Mouse (Mus musculus): ENCODE measurements around the gene Gkn3. TPM values are rescaled to one million over a fixed set of nuclear protein-coding genes. Genes with fewer than 3 reads are reported as not detected.

Gene Gkn3
- polyA plus RNA-seq, 1 experiment, result not detected

DNA sequence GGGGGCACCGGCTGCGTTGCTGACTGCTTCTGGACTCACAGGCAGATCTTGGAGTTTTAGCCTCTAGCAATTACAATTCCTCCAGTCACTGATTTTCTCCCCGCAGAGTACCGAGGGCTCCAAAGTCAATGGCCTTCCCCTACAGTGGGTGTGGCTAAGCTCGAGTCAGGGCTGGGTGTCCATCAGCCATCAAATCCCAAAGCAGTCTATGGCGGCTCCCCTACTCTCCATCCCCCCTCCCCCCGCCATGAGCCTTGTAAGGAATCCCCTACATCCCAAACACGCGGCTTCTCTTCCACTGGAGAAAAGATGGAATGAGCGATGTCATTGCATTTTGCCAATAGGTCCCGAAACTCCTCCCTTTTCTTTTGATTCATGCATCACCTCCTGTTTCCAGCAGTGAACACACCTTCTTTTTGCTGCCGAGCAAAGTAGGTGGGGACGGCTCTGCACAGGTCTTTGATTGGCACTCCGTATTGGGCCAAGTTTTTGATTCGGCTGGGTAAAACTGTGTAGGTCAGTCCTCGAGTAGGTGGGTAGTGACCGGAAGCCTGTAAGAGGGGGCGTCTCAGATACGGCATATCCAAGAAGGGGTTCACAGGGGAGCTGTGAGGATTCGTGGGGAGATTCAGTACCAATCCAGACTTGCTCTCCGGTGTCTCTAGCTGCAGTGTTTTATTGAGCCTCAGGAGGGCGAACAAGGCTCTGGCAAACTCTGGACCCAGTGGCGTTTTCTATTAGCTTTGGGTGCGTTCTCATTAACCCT is 4.6 kb downstream of the Gkn3 start:
- TF ChIP-seq CTCF (IDR thresholded peaks at IDR 0.05; ENCODE audit: insufficient read depth, low read depth, low read length) (no peak), POLR2A (IDR thresholded peaks at IDR 0.05; ENCODE audit: insufficient read depth, low read depth, low read length) (no peak)
- Histone ChIP-seq H3K27ac (ENCODE audit: insufficient read depth, low read depth, low read length) (no peak overlapping the region), H3K4me3 (ENCODE audit: insufficient read depth, low read depth, low read length) (peak overlapping the region; percentile 16), H3K4me1 (ENCODE audit: control insufficient read depth, insufficient read depth, low read length) (peaks cover 8% of the 10 kb centered on the region)
- 8% methylated on average over 24 of the region's 24 CpGs for WGBS

DNA sequence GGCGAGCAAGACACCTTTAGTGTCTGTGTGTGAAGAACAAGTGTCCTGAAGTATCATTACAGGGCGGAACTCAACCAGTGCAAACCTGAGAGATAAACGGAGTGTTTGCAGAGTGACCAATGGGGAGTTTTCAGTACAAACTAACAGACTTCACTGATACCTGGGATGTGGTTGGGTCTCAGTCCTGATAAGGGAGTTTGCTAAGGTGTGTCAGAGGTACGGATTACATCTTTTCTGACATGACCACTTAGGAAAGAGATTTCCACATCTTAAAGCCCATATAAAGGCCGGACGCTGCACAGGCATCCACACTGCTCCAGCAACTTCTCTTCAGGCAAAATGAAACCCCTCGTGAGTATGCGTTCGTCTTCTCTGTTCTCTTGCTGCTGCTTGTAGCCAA is 15.7 kb downstream of the Gkn3 start, which contains the start of gene Gkn2:
Gene Gkn2 (plus strand): TSS at position 301 of the 400 bp plus-strand sequence.
- Histone ChIP-seq H3K4me1 (ENCODE audit: control insufficient read depth, insufficient read depth, low read length) (no peaks in the 10 kb centered on the region), H3K4me3 (ENCODE audit: insufficient read depth, low read depth, low read length) (no peak within 1 kb of the TSS), H3K27ac (ENCODE audit: insufficient read depth, low read depth, low read length) (no peak within 1 kb of the TSS)
- 93% methylated on average over 9 of the region's 9 CpGs for WGBS
- no peak for TF ChIP-seq POLR2A (IDR thresholded peaks at IDR 0.05; ENCODE audit: insufficient read depth, low read depth, low read length)
- TF ChIP-seq CTCF (IDR thresholded peaks at IDR 0.05; ENCODE audit: insufficient read depth, low read depth, low read length), result no peak

DNA sequence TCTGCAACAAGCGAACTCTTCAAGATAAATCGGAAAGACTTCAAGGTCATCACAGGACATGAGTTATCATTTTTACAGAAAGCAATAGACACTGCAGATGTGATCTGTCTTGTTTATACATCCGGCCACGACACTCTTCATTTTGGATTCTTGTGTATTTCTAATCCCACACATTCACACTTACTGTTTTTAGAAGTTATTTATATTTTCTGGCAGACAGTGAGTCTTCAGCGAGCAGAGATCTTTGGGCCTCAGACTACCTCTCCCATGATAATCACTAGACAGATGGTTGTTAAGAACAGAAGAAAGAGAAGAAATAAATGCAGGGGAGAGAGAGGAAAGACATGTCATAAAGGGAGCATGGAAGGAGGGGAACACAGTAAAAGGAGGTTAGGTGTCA is 19.5 kb downstream of the Gkn3 start:
- TF ChIP-seq POLR2A (IDR thresholded peaks at IDR 0.05; ENCODE audit: insufficient read depth, low read depth, low read length), result no peak
- no peak for TF ChIP-seq CTCF (IDR thresholded peaks at IDR 0.05; ENCODE audit: insufficient read depth, low read depth, low read length)
- no peak overlapping the region for H3K4me3 ChIP-seq (ENCODE audit: insufficient read depth, low read depth, low read length)
- H3K4me1 ChIP-seq (ENCODE audit: control insufficient read depth, insufficient read depth, low read length), result no peaks in the 10 kb centered on the region
- 90% methylated on average over 5 of the region's 5 CpGs for WGBS
- H3K27ac ChIP-seq (ENCODE audit: insufficient read depth, low read depth, low read length), result no peak overlapping the region

DNA sequence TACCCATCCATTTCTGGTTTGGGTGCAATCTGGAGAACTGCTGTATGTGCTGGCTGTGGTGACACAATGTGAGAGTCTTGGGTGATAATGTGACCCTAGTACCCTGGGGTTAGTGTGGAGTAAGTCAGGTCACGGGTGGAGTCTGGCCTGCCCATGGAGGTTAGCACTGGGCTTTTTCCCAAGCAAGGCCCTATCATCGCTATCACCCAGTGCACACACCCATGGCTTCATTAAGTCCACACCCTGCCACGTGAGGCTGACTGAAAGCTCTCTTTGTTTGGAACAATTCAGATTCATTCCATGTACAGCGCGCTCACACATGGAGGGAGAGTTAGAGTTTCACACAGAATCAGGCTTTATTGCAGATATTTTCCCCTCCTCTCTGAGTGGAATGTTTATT is 34.3 kb downstream of the Gkn3 start:
- WGBS, result 78% methylated on average over 5 of the region's 5 CpGs
- H3K27ac ChIP-seq (ENCODE audit: insufficient read depth, low read depth, low read length), result no peak overlapping the region
- TF ChIP-seq CTCF (IDR thresholded peaks at IDR 0.05; ENCODE audit: insufficient read depth, low read depth, low read length) (no peak), POLR2A (IDR thresholded peaks at IDR 0.05; ENCODE audit: insufficient read depth, low read depth, low read length) (no peak)

DNA sequence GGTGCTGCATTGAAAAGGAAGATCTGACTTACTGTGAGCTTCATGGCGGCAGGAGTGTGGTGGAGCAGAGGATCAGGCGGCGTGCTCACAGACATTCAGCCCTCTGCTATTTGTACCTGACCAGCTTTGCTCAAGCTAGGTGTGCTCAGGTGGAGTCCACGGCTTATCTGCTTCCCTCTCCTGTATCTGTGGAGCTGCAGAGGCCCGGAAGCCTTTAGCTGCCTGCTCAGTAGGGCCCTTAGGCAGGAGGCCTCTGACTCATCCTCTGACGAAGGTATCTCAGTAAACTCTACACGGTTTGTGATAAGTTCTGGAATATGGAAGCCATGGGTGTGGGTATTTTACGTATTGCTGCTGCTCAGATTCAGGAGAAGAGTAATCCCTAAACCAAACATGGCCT is 37.9 kb downstream of the Gkn3 start, which contains the start of gene Gkn1:
Gene Gkn1 (minus strand): TSS at position 114 of the 400 bp plus-strand sequence.
- Histone ChIP-seq H3K4me1 (ENCODE audit: control insufficient read depth, insufficient read depth, low read length) (no peaks in the 10 kb centered on the region), H3K4me3 (ENCODE audit: insufficient read depth, low read depth, low read length) (no peak within 1 kb of the TSS), H3K27ac (ENCODE audit: insufficient read depth, low read depth, low read length) (no peak within 1 kb of the TSS)
- 93% methylated on average over 8 of the region's 8 CpGs for WGBS
- TF ChIP-seq CTCF (IDR thresholded peaks at IDR 0.05; ENCODE audit: insufficient read depth, low read depth, low read length), result no peak
- TF ChIP-seq POLR2A (IDR thresholded peaks at IDR 0.05; ENCODE audit: insufficient read depth, low read depth, low read length), result no peak

More for the DNA sequence above, 34.3 kb downstream of the Gkn3 start:
- no peaks in the 10 kb centered on the region for H3K4me1 ChIP-seq (ENCODE audit: control insufficient read depth, insufficient read depth, low read length)
- H3K4me3 ChIP-seq (ENCODE audit: insufficient read depth, low read depth, low read length), result no peak overlapping the region

DNA sequence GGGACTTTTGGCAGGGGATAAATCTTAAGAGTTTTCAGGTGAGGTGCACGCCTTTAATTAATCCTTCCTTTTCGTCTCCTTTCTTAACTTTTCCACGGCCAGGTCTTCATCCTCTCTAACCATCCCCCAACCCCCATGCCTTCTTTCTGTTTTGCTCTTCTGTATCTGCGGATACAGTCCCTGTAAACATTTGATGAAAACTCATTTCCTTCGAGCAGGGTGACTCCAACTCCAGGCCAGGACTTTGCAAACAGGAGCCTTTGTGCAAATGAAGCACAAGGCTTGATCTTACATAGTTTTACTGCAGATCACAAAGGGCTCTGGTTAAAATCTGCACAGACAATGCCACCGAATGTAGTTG is 52.8 kb downstream of the Gkn3 start:
- TF ChIP-seq POLR2A (IDR thresholded peaks at IDR 0.05; ENCODE audit: insufficient read depth, low read depth, low read length) (no peak), CTCF (IDR thresholded peaks at IDR 0.05; ENCODE audit: insufficient read depth, low read depth, low read length) (no peak)
- Histone ChIP-seq H3K27ac (ENCODE audit: insufficient read depth, low read depth, low read length) (no peak overlapping the region), H3K4me1 (ENCODE audit: control insufficient read depth, insufficient read depth, low read length) (peaks cover 11% of the 10 kb centered on the region), H3K4me3 (ENCODE audit: insufficient read depth, low read depth, low read length) (no peak overlapping the region)
- WGBS, result 34% methylated on average over 6 of the region's 6 CpGs

DNA sequence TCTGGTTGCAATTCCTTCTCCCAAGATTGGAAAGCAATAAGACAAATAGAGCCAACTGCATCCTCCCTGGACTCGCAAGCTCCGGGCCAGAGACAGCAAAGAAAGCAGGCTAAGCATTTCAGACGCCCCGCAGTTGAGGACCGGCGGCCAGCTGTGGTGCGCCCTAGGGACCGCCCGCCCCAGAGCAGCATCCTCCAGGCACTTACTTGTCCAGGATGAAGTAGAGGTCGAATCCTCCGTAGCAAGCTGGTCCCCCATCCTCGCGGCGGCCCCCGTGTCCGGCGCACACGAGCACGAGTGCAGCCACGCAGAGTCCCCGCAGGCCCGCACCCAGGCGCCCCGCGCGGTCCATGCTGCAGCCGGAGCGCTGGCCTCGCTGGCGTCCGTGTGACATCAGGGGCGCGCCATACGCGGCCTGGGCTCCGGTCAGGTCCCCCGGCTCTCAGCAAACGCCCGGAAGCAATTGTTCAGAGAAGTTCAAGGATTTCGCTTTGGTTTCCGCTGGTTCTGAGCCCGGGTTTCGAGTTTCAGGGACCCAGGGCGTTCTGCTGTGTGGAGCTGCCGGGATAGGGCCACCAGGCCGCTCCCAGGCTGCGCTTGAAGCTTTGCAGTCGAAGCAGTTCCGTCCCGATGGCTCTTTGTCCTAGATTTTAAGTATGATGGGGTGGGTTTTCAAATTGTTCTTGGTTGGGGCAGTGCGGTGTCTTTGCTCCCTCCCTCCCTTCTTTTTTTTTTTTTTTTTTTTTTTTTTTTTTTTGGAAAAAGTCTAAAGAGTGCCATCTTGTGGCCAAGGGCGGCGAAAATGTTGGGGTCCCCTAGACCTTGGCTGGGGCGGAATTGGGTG is 53.4 kb downstream of the Gkn3 start, which contains the start of gene Antxr1:
Gene Antxr1 (minus strand): TSS at position 731 of the 844 bp plus-strand sequence.
- Histone ChIP-seq H3K27ac (ENCODE audit: insufficient read depth, low read depth, low read length) (no peak within 1 kb of the TSS), H3K4me3 (ENCODE audit: insufficient read depth, low read depth, low read length) (peak within 1 kb of the TSS; percentile 67), H3K4me1 (ENCODE audit: control insufficient read depth, insufficient read depth, low read length) (peaks cover 11% of the 10 kb centered on the region)
- TF ChIP-seq POLR2A (IDR thresholded peaks at IDR 0.05; ENCODE audit: insufficient read depth, low read depth, low read length), result no peak
- TF ChIP-seq CTCF (IDR thresholded peaks at IDR 0.05; ENCODE audit: insufficient read depth, low read depth, low read length), result no peak
- WGBS, result under 1% methylated on average over 54 of the region's 54 CpGs

DNA sequence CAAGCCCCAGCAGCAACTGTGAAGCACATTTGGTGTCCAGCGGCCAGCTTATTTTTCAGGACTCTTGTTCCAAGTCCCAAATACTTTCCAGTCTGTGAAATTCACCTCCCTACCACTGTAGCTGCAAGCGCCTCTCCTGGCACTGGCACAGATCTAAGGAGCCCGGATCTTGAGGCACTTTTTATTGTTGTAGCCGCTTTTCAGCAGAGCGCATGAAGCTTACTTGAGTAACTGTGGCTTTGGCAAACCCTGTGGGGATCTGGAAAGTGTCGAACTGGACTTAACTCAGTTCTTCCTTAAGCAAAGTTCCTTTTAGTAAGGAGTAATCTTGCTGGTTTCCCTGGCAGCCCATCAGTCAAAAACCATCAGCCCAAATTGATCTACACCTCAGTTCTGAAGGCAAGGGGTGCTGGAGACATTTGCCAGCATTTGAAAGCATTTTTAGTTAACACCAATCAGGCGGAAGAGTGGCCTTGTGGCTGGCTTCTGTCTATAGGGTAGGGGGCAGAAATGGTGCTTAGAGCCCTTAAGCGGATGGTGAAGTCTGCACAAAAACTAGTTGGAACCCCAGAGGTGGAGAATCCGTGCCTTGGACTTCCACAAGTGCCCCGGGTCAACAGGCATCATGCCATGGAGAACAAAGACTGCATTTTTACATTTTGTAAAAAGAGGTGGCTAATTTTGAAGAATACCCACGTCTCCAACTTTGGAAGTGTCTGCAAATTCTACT is 54.2 kb downstream of the Gkn3 start:
- H3K4me1 ChIP-seq (ENCODE audit: control insufficient read depth, insufficient read depth, low read length), result peaks cover 11% of the 10 kb centered on the region
- no peak for TF ChIP-seq POLR2A (IDR thresholded peaks at IDR 0.05; ENCODE audit: insufficient read depth, low read depth, low read length)
- TF ChIP-seq CTCF (IDR thresholded peaks at IDR 0.05; ENCODE audit: insufficient read depth, low read depth, low read length), result no peak
- H3K4me3 ChIP-seq (ENCODE audit: insufficient read depth, low read depth, low read length), result peak overlapping the region; percentile 67
- H3K27ac ChIP-seq (ENCODE audit: insufficient read depth, low read depth, low read length), result no peak overlapping the region
- WGBS, result 16% methylated on average over 11 of the region's 11 CpGs

Other genes with a start within 250 kb of the Gkn3 start
- not detected in 2 replicates for gene Antxr1, start 53.1 kb downstream of the Gkn3 start, polyA plus RNA-seq (2012; ENCODE audit: insufficient read depth, insufficient read length, low replicate concordance, missing spikeins)
- not detected in 2 replicates for gene Gkn1, start 38.0 kb downstream of the Gkn3 start, polyA plus RNA-seq (2012; ENCODE audit: insufficient read depth, insufficient read length, low replicate concordance, missing spikeins)
- gene Gkn2, start 15.6 kb downstream of the Gkn3 start, polyA plus RNA-seq (2012; ENCODE audit: insufficient read depth, insufficient read length, low replicate concordance, missing spikeins), result not detected in 2 replicates
- not detected in 2 replicates for gene Bmp10, start 40.1 kb upstream of the Gkn3 start, polyA plus RNA-seq (2012; ENCODE audit: insufficient read depth, insufficient read length, low replicate concordance, missing spikeins)
- gene Arhgap25, start 144.3 kb upstream of the Gkn3 start, polyA plus RNA-seq (2012; ENCODE audit: insufficient read depth, insufficient read length, low replicate concordance, missing spikeins), result not detected in 2 replicates
- gene Prokr1, start 201.8 kb upstream of the Gkn3 start, polyA plus RNA-seq (2012; ENCODE audit: insufficient read depth, insufficient read length, low replicate concordance, missing spikeins), result not detected in 2 replicates

Measured in olfactory bulb, adult 2 months (tissue).